Mouse (Mus musculus) layer of hippocampus, adult 8-10 months (tissue): ENCODE data around the gene Bbx. TPM values are rescaled to one million over a fixed set of nuclear protein-coding genes. Genes with fewer than 3 reads are reported as not detected.
A peak's percentile ranks its signal among the peaks of the same experiment; 100 is the strongest.

ENCODE experiments used
- DNase-seq, 2 experiments: peaks; one replicate each; pipeline ENCODE4 v3.0.0; 2022; ENCODE audit warnings: low spot score in 2 of 2
- total RNA-seq, 4 experiments: library from RNA; stranded (reverse); gene quantifications; 2 replicates each; pipeline ENCODE4 v1.2.4; 2022

Gene Bbx
- total RNA-seq, 4 experiments from 2014 or later: 25.6 to 31.1 (median 27.8) TPM

GRCm38 (mm10) chr16:50318255-50318654, 113.9 kb downstream of the Bbx start:
- DNase-seq: no peak

DNA sequence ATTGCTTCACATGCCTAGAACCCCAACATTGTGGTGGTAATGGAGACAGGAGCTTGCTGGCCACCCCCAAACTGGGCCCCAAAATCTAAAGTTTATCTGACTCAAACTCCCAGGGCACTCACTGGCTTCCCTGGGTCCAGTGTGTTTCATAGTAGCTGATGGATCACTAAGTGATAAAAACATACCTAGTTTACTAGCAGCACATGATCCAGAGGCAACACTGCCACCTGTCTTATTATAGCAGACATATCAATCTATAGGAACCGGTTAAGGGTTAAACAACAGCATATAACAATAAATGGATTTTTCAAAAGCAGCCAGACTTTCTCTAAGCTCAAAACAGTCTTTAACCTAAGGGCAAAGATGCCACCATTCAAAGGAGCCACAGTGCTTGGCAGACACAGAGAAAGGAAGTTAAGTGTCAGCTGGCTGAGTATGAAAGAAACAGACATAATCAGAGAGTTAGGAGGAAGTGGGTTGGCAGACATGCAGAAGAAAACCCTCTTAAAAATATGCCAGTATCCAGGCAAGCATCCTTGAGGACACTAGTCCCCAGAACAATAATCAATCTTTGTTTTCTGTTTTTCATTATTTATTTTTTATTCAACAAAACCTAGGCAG, 116.7 kb downstream of the Bbx start:
- no peak for DNase-seq

- DNase-seq: no peak
Measured at GRCm38 (mm10) chr16:50311588-50311987, 120.6 kb downstream of the Bbx start.

DNA sequence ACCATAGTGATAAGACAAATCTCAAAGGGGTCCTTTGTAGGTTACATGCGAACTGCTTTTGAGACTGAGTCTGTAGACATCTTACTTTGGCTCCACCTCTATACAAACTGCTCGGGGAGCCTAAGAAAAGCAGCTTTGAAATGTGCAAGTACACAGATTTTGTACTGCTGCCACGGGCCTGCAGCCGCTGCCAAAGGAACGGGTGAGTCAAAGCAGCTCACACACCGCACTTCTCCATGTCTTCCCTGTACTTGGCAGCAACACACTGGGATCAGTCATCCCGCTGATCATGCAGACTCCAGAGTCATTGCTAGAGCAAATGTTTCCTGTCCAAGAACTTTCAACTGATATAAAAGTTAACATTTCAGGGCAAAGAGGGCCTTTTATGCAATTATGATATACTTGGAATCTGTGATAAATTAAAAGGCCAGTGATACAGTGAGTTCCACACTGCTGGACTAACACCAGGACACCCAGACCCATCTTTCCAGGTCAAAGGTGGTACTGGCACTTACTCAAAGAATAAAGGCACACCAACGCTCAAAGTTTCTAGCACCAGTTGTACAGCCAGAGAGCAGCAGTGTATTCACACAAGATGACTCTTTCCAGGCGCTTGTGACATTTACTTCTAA, 122.7 kb downstream of the Bbx start:
- DNase-seq: peak; percentile 79 to 83

- no peak for DNase-seq
Measured at GRCm38 (mm10) chr16:50308256-50308655, 123.9 kb downstream of the Bbx start.

DNA sequence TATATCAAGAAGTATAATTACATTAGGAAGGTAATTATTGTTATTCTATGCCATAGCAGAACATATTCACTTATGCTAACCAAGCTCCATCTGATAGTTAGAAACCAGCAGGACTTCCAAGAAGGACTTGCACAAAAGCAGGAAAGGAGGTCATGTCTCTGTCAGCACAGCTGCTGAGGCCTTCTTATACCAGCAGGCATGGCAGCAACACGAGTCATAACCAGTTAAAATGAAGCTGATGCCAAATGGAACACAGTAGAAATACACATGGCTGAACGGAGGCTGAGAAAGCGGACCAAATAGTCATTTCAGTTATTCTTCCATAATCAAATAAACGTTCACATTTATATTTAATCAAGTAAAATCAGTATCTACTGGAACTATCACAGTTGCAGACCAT, 125.0 kb downstream of the Bbx start:
- no peak for DNase-seq

- DNase-seq: no peak
Measured at GRCm38 (mm10) chr16:50306727-50307126, 125.5 kb downstream of the Bbx start.

GRCm38 (mm10) chr16:50305156-50305555, 127.0 kb downstream of the Bbx start:
- DNase-seq: no peak

- no peak for DNase-seq
Measured at GRCm38 (mm10) chr16:50302566-50302965, 129.6 kb downstream of the Bbx start.

GRCm38 (mm10) chr16:50298743-50299443, 133.3 kb downstream of the Bbx start:
- no peak for DNase-seq

- no peak for DNase-seq
Measured at GRCm38 (mm10) chr16:50293502-50294228, 138.5 kb downstream of the Bbx start.

DNA sequence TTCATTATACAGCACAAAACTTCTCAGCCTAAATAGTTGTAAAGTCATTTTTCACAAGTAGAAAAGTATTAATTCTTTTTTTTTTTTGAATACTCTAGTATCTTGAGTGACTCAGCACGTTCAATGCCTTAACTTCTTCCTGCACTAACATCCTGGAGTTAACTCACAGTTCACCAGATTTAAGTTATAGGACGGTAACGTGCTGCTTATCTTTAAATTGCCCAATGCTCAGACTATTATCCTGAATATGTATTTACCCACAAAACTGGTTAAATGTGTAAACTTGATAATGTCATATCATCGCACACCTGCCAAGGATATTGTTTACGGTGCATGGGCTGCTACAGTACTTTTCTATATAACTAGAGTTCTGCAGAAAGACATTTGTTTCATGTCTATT, 139.4 kb downstream of the Bbx start:
- DNase-seq: no peak

DNA sequence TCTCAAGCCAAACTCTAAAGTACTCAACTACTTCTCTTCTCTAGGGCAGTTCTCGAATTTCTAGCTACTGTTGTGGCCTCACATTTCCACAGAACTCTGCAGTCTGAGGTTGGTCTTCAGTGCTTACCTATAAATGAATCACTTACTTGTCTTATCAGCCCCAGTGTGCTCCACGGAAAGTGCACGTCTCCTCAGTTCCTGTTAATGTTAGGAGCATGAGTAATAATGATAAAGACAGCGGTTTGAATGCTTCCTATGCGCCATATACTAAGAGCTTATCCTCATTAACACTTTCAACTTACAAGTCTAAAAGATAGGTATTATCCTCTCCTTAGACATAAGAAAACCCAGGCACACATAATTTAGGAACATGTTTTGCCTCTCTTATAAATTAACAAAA, 142.4 kb downstream of the Bbx start:
- DNase-seq: no peak

DNA sequence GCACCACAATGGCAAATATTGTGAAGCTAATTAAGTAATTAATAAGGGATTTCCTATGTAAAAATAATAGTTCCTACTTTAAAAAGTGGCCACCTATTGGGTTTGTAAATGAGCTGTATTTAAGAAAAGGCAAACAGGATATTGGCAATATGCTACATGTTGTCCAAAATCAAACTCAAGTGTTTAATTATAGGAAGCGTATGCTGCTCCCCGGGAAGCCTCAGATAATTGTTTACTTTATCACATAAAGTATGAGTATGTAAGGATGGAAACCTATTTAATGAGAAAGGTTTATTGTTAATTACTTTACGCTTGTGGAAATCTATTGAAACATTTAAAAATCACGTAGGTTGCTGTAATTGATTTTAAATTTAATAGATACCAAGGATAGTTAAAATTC, 159.4 kb downstream of the Bbx start:
- DNase-seq: no peak

GRCm38 (mm10) chr16:50262647-50263046, 169.5 kb downstream of the Bbx start:
- DNase-seq: no peak

GRCm38 (mm10) chr16:50262209-50262608, 170.0 kb downstream of the Bbx start:
- no peak for DNase-seq

DNA sequence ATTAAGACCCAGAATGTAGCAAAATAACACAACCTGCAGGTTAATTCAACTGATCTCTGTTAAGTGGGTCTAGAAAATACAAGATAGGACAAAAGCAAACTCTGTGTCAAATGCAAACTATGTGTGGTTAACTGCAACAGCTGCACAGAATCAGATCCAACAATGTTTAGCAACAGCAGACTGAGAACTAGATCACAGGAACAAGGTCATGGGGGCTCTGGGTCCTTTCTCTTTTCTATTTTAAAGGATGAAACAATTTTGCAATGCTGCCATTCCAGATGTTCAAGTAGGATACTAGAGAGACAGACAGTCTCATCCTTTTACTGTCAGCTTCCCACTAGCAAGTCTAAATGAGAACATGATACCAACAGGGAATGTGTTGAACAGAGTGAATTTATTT, 170.4 kb downstream of the Bbx start:
- no peak for DNase-seq

GRCm38 (mm10) chr16:50254522-50255159, 177.5 kb downstream of the Bbx start:
- DNase-seq: no peak

DNA sequence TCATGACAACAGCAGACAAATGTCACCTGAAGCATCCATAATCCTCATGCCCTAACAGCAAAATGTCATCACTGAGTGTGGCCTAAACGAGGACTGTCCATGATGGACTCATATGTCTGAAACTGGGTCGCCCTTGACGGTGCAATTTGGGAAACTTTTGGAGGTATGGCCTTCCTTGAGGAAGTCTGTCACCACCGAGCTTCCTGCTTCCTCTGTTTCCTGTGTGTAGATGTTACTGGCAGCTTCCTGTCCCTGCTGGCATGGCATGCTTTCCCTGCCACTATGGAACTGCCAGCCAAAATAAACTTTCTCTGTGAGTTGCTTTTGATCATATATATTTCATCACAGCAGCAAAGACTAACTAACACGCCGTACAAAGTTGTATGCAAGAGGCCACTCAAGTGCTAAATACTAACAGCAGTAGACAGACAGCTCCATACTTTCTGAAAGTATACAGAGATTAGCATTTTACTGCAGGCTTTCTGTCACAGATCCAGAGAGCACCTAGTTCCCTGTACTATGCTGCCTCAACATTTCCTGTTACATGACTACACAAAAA, 180.7 kb downstream of the Bbx start:
- DNase-seq: no peak

- DNase-seq: no peak
Measured at GRCm38 (mm10) chr16:50250469-50250868, 181.7 kb downstream of the Bbx start.

DNA sequence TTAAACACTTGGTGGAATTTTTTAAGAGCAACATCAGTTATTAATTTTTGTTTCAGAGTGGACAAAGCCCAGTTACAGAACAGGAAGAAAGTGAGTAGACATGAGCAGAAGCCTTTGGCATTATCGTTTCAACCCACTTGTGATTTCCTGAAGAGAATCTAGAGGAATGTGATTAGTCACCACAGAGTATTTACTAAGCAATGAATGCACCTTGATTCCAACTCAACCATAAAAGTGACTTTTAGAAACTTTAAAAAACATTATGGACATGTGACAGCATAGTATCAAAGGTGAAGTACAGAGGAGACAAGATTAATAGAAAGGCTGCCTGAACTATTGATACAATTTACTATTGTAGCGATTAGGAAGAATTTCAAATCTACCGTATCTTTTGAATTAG, 183.2 kb downstream of the Bbx start:
- DNase-seq: no peak
